Mouse (Mus musculus): ENCODE data around the gene Col13a1.
A peak's percentile ranks its signal among the peaks of the same experiment; 100 is the strongest.

Col13a1 gene

DNA sequence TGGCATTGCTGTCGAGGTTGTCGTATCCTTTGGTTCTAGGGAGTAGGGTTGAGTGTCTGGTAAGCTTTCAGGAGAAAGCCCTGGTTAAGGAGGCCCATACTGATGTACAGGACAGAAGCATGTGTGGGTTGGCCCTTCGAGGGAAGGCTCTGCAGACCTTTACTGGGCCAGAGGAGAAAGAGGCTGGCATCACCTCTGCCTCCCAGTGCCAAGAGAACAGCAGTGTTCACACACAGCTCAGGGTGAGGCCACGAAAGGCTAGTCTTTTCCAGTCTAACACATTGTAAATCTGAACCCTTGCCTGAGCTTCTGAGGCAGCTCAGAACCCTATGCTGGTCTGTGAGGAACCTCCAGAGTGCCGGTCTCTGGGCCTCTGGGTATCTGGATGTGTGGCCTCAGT, 84.3 kb downstream of the Col13a1 start:
- DNase-seq: no peak

DNA sequence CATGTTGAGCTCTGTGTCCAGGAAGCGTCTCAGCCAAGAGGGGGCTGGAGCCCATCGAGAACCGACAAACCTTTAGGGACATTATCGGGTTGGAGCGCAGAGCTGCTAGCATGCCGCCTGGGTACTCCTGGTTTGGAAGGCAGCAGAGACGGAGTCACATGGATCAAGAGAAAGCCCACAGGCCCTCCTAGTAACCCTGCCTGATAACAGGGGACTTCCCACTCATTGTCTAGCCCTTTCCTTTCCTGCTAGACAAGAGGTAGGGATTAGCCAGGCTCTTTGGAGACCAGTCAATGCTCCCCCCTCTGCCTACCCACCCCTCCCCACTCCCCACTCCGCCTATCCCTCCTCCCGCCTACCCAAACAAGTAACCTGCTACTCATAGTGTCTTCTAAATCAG, 87.8 kb downstream of the Col13a1 start:
- DNase-seq: no peak

DNA sequence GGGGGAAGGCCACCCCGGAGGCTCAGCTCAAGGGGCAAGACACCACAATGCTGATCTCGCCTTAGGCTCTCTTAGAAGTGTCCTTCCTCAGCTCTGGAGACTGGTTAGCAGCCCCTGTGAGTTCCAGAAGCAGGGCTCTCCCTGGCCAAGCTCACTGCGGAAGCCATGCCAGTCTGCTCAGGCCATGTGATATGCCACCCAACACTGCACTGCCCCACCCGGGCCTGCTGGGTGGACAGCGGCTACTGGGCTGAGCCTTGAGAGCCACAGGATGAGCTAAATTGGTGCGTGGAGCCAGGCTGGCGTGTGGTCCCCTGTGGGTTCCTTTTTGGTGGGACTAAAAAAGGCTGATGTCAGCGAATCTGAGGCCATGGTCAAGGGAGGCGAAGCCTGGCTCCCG, 88.6 kb downstream of the Col13a1 start:
- DNase-seq: no peak

DNA sequence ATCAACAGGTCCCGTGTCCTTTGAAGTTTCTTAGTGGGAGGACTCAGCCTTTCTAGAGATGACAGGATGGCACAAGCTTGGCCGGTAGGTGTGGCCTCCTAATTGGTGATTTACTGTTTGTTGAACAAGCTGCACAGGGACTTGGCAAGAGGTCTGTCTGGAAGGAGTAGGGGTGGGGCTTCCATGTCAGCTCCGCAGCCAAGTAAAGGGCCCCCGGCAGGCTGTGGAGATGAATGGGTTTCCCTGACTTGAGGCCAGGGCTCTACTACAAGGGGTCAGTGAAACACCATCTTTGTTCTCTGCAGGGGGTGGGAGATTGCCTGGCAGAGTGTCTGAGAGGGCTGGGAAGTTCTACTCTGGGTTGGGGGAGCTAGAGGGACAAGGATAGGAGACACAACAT, 99.5 kb downstream of the Col13a1 start:
- DNase-seq: peak; percentile 85

DNA sequence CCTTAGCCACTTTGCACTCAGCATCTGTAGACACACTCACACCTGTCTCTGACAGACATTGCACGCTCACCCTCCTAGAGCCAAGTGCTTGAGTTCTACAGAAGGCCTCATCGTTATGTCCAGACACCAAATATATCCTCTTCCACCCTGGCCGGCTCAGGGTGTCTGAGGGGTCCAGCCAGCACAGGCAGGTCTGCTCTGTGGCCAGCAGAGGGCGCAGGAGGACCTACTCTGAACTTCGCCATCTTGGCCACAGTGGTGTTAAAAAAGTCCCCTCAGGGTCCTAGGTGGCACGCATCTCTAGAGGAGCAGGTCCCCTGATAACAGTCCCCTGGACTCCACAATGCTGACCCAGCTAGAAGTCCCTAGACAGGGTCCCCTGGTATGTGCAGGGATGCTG, 101.1 kb downstream of the Col13a1 start:
- DNase-seq: peak; percentile 84

DNA sequence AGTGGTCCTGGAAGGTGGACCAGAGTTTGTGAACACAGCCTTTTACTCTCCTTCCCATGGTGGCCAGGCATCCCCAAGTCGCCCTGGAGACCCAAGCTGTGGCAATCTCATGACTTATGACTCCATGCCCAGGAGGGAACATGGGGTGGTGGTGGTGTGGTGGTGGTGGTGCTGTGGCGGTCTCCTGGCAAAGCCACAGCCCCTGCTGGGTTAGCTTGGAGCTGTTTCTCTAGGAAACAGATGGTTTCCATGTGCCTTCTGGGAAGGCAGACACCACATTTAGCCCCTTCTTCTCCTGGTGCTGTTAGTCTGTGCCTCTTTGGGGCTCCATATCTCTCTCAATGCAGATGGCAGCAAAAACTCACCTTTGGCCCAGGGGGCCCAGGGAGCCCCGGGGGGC, 109.1 kb downstream of the Col13a1 start:
- DNase-seq: no peak

DNA sequence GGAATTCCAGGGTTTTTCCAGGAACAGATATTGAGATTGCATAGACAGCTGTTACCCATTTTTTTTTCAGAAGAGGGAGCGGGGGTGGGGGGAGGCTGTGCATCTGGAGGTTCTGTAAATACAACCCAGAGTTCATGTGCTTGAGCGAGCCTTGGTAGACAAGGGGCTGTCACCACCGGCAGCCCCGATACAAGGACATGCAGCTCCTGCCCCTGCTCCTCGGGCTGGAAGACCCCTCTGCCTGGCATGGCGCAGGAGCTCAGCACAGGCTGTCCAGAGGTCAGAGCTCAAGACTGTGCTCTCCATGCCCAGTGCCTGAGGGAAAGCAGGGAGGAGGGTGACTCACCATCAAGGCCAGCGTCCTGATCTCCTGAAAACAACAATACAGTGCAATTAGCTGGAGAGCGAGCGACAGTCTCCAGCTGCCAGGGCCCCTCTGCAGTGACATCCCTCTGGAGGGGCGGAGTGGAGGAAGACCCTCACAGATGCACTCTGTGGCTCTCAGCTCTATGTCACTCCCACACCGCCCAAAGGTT, 112.8 kb downstream of the Col13a1 start:
- peak; percentile 22 for DNase-seq

DNA sequence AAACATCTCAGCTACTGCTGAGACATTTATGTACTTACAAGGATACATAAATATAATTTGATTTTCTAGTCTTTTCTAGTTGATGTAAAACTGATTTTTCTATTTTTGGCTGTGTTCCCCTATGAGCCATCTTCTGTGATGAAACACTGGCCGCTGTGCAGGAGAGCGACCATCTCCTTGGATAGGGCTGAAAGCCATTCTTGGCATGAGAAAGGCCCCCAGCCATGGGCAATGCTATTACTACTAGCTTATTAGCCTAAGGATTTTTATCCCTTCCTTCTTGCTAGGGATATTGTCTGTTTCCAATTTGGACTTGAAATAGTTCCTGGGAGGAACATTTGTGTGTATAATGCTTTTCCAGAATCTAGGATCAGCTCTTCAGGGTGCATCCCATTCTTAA, 119.5 kb downstream of the Col13a1 start:
- DNase-seq: no peak

DNA sequence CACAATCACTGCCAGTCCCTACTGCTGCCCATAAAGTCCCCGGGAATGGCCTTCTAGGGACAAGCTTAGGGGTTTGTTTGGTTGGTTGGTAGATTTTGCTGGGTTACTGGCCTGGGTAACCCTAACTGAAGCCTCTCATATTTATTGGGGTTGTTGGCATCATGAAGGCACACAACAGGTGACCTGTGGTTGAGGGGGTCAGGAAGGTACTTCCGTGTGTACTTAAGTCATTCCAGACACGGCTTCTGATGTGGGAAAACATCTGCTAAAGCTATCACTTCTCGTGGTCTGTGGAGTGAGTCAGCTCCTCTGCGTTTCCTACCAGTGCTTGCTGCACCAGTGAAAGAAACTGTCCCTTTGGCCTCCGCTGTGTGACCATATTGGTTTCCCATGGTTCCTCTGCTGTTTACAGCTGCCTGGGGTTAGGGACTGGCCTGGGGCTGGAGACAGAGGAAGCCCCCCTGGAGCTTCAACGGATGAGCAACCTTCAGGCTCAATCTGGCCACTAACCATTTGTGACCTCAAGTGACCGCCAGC, 123.7 kb downstream of the Col13a1 start:
- DNase-seq: no peak

DNA sequence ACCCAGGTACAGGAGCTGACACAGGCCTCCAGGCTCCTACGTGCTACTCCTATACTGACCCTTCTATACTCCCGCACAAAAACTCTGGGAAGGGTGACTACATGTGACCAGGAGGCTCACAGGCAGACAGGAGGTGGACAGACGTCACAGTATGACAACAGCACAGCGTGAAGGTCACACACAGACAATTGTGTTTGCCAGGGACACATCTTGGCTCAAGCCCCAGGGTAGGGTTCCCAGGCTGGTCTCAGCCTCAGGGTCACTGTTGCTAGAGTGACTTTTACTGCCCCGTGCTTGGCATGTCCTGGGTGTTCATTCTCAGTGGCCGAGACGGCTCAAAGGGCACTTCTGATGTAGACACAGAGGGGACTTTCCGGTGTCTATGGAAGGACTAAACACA, 126.1 kb downstream of the Col13a1 start:
- no peak for DNase-seq

DNA sequence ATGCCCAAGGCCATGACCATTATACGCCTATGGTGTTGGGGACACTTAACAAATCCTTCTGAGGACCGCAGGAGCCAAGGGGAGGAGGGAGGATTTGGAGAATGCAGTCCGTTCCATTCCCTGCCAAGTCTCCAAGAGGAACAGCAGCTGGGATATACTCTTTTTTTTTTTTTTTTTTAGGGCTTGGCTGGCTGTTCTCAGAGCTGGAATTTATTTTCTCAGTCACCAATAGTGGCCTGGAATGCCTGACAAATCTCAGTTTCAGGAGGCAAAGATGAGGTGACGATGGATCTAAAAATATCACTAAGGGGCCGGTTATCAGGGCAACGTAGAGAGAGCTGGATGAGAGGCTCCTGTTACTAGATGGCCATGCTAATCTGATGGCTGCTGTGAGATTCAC, 130.4 kb downstream of the Col13a1 start:
- DNase-seq: peak; percentile 61

DNA sequence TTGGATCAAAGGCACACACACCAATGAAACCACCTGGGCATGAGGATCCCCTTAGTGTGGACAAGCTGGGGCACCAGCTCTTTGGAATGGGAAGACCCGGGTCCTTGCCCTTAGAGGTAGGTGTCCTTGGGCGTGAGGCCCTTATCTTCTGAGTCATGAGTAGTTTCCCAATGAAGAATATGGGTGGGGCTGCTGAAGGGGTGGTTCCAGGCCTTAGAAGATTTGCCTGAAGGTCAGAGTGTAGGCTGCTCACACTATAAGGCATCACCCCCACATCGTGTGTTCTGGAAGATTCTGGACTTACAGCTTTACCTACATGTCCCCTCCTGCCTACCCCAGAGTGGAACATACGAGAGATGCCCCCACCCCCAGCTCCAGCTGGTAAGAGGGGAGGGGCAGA, 133.4 kb downstream of the Col13a1 start:
- no peak for DNase-seq

DNA sequence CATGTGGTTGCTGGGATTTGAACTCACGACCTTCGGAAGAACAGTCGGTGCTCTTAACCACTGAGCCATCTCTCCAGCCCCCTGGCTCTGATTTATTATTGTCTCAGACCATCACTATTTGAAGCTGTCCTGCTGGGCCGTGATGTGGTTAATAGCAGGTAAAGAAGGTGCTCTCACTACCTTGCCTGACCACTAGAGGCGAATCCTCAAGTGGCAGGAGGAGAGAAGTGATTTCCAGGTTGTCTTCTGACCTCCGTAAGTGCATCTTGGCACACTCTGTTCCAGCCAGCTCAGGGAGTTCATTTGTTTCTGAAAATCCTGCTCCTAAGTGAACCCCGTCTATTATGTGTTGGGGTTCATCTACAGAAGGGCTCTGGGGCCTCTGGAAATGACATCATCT, 134.4 kb downstream of the Col13a1 start:
- DNase-seq: no peak

DNA sequence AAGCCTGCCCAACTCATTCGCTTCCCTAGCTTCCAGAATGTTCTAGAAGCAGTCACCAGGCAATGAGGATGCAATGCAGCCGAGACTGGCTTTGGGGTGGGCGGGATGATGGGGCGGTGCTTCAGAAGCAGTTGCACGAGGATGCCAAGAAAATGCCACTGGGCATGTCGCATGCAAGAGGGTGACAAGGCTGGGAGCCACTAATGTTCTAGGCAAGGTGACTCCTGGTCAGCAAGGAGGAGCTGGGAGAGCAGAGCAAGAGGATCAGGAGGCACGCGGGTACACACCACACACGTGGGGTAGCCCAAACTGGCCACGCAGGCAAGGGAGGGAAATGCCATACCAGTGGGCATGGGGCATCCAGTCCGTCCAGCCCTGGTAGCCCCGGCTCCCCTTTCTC, 136.6 kb downstream of the Col13a1 start:
- no peak for DNase-seq

DNA sequence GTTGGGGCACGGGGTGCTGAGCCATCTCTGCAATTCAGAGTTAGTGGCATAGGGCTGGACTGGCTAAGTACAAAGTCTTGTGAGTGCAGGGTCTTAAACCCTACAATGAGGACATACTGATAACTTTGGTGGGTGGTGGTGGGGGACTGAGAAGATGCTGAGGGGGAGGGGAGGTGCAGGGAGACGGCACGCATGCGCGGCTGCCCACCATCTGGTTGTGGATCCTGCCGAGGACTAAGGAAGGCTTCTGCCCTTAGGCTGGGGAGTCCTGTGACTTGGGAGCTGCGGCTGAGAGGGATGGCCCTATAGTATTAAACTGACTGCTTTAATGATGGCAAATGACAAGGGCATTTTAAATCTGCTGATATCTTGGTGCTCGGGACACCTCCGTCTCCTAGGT, 139.6 kb downstream of the Col13a1 start:
- no peak for DNase-seq

DNA sequence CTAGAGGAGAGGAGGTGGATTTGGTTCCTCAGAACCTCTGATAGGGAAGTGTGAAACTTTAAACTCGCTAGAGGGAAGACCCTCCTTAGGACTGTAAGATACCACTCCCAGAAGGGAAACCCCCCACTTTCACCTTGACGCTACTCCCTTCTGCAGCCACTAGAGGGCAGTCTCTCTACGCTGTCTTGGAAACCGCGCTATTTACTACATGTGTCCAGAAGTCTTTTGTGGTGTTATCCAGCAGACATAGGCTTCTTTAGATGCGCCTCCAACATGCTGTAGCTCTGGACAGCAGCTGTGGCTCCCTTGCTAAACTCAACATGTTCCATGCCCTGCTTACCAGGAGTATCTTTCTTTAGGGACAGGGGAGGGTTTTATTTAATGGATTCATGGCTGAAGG, 140.1 kb downstream of the Col13a1 start:
- DNase-seq: peak; percentile 66

DNA sequence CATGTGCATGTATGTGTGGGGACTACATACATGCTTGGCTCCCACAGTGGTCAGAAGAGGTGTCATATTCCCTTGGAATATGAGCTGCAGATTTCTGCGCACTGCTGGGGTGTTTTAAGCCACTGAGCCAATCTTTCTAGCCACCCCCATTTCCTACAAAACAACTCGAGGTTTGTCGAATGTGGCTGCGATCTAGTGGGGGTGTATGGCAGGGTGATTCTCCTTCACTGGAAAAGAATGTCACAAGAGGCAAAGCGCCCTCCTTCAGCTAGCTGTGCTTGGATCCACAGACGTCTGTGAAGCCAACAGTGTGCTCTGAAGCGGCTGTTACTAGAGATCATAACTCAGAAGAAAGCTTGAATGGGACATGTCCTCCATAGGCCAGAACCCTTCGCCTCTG, 141.6 kb downstream of the Col13a1 start:
- no peak for DNase-seq

DNA sequence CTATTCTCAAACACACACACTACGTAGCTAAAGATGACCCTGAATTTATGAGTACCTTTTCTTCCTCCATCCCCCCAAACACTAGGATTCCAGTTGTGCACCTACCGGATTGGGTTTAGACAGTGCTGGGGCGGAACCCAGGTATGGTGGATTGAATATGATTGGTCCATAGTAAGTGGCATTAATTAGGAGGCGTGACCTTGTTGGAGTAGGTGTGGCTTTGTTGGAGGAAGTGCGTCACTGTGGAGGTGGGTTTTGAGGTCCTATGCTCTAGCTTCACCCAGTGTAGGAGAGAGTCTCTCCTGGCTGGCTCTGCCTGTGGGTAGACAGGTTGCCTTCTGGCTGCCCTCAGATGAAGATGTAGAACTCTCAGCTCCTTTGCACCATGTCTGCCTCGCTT, 144.6 kb downstream of the Col13a1 start:
- no peak for DNase-seq

DNA sequence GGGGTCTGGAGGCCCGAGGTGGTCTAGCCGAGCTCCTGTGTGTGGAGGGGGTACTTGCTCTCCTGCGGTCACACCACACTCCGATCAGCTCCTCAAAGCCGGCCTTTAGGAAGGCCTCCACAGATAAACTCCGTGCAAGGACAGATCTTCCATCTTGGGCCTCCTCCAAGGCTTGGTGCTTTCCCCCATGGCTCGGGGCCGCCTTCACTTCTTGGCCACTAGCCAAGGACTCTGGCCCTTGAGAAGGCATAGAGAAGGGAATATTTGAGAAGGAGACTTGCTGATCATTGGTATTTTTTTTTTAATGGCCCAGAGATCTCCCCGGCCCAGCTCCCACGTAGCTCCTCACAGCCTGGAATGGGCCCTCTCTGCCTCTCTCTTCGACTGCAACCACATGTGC, 146.2 kb downstream of the Col13a1 start:
- DNase-seq: peak; percentile 55

DNA sequence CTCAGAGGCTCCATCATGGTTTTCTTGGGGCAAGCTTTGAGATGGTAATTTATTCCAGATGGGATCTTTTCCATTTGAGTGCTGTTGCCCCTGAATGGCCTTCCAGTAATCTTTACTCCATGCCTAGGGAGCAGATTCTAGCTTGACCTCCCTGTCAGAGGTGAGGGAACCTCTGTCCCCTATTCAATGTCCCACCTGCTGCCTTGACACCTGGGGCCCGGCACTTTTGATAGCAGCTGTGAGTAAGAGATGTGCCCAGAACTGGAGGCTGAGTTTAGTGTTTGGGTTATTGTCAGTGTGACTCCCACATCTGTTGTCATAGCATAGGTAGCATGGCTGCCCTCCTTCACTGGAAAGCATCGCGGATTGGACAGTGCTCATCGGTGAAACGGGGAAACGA, 147.2 kb downstream of the Col13a1 start:
- DNase-seq: no peak

DNA sequence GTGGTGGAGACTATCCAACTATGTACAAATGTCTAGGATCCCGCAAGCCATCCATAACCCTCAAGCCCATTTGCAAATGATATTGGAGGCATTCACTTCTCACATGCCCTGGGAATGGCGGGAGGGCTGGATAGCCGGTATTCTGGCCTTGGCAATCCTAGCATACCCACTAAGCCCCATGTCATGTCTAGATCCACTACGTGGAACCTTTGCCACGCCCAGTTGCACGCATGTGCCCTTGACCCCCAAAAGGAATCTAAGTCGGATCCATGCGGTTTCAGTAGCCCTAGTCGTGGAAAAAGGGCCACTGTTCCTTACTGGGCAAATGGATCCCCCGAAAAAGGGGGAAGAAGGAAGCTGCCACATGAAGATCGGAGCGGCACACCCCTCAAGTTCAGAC, 147.7 kb downstream of the Col13a1 start:
- DNase-seq: no peak

DNA sequence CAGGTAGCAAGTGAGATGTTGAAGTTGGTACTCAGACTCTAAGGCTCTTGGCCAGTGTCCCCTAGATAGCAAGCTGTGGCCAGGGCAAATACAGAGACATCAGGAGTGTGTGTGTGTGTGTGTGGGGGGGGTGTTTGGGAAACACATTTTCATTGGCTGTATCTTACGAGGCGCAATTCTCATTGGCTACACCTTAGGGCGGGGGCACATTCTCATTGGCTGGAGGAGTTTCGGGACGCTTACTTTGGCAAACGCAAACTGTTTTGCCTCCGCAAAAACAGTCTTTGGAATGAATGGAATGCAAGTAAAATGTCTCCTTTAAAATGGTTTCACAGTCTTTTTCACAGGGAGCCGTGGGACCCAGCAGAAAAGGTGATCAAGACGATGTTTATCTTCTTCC, 148.1 kb downstream of the Col13a1 start:
- DNase-seq: no peak

DNA sequence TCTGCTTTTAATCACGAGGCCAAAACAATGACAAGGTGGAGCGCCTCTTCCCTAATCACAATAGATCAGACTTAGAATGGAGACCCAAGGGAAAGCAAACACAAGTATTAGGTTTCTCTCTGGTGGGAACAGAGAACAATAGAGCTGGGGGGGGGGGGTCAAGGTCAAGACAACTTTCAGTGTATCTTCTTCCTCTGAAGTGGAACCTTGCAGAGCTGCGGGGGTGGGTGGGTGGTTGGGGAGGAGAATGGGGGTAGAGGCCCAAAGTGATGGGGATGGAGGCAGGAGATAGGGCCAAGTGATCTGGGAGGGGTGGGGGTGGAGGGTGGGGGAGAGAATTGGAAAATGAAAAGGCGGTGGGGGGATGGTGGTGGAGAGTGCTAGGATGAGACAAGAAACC, 149.9 kb downstream of the Col13a1 start:
- DNase-seq: no peak

DNA sequence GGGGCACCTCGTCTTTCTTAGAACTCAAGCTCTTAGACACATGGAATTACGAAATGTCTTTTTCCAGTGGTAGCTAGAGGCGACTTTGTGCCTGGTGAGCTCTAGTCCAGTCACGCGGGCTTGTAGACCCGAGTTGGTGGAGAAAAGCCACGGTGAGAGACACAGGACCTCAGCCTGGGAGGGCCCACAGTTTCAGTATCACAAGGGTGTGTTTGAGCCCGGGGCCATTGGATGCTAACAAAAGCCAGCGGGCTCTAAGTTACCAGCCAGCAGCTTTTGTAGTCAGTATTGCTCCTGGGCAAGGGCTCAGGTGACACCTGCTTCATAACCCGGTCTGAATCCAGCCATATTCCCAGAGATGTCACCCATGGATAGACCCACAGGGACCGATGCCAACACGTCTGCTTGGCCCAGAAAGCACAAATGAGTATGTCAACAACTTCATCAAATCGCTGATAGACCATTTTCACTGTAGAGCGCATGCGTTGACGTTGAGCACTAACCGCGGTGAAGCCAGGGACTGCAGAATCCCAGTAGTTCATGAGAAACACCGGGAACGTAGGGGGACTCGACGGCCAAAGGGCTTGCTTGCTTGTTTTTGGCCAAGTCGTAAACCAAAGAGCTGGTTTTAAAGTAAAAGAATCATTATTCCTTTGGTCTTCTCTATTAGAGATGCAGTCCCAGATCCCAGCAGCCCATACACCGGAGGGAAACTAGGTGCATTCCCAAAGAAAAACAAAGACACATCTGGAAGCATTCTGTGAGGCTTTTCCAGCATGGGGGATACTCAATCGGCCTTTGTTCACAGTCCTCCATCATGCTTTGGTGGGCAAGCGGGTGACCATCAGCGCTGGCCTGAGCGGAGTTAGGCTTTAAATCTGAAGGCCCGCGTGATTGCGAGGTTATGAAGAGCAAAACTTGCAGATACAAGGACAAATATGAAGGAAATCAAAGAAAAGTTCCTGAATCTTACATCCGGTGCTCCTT, 150.7 kb downstream of the Col13a1 start:
- DNase-seq: no peak
